Mouse (Mus musculus): ENCODE results near the gene Pgap3. TPM values are rescaled to one million over a fixed set of nuclear protein-coding genes. Genes with fewer than 3 reads are reported as not detected.

The Pgap3 gene
- total RNA-seq, 2 experiments from 2014 or later, result 8.1 to 9.1 TPM

DNA sequence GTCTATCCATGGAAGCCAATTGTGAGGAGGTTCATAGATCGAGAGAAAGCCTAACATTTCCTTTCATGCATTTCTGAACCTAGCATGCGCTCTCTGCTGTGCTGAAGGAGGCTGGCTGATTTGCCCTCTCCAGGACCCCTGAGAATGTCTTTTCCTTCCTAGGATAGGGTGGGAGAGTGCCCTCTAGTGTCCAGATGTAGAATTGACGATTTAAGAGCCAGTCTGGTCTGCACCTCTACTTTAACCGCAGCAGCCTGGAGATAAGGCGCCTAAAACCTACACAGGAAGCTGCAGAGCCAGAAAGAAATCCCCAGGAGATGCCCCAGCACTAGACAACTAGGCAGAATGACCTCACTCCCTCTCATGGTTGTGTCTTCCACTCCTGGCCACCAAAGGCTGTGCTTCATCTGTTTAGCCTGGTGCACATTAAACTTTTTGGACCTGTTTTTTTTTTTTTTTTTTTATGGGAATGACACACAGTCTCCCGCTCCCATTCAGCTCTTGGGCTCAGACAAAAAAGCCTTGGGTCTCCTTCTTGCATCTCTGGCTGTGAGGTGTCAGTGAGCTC is 44.5 kb downstream of the Pgap3 start:
- DNase-seq, result peak; percentile 47 to 75

DNA sequence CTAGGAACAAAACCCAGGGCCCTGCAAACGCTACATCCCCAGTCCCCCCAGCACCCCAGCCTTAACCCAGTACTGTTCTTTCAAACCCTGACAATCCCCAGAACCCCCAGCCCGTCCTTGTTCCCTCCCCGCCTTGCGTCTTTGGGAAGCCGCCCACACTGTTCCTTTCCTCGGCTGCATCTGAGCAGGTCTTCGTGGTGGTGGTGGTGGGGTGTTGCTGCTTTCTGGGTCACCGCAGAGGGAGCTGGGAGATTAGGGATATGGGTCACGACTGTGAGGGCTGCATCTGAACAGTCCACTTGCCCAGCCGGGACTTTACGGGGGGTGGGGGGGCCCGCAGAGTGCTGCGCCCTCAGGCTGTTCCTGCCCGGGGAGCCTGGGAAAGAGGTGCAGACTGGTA is 45.8 kb downstream of the Pgap3 start:
- no peak for DNase-seq

DNA sequence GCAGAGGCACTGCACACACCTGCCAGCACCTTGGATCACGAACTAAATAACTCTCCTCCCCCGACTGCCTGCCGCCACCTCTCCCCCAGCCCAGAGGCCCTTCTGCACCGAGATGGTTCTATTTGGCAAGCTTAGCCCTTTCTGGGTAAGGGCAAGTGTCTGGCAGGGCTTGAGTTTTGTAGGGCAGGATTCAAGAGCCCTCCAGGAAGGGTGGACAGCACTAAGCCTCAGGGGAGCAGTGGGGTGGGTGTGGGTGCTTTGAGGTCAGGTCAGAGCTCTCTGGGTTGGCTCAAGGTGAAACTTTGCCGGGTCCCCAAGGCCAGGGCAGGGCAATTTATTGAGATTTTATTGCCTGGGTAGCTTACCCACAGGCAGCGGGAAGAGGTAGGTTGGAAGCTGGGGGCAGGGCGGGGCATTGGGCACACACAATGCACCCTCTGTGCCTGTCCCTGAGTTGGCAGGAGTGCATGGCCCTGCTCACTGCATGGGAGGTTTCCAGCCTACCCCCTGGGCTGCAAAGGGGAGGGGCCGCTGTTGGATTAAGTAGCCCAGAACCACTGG is 46.6 kb downstream of the Pgap3 start:
- DNase-seq, result no peak

DNA sequence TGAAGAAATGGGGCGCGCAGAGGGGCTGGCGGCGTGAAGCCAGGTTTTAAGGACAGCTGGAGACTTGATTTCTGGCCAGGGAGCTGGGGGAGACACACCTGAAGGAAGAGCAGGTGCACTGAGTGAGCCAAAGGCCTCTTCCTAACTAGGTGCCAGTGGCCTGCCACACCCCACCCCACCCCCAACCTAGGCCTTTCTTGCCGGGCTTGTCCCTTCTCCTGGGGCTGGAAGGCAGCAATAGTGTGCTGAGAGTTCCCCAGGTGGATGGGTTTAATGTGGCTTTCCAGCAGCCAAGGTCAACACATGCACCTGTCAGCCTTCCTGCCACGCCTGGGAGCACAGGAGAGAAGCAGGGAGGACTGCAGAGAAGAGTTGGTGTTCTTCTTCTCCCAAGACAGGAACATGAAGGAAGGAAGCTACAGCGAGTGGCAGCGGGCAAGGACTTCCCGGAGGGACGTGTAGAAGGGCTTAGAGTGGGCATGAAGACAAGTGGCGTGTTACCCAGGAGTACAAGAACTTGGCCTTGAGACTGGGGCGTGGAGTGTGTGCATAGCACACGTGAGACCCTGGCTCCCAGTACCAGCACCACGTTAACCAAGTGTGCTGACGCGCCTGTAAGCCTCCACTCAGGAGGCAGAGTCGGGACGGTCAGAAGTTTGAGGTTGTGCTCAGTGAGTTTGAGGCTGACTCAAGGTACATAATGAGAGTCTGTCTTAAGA is 47.9 kb downstream of the Pgap3 start:
- no peak for DNase-seq

DNA sequence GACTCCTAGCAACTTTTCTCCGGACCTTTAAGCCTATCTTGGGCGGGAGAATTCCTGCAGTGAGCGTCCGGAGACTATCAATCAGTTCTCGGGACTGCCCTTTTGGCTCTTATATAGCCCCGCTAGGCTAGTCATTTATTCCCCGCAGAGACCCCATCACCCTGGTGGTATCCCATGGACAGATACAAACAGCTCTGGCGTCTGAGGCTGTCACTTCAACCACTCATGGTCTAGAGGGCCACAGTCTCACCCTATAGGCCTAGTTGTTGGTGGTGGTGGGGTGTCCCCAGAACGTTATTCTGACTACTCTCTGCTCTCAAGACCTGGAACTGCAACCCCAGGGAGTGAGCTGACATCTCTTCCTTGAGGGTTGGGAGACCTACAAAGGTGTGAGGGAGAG is 51.0 kb downstream of the Pgap3 start:
- no peak for DNase-seq

DNA sequence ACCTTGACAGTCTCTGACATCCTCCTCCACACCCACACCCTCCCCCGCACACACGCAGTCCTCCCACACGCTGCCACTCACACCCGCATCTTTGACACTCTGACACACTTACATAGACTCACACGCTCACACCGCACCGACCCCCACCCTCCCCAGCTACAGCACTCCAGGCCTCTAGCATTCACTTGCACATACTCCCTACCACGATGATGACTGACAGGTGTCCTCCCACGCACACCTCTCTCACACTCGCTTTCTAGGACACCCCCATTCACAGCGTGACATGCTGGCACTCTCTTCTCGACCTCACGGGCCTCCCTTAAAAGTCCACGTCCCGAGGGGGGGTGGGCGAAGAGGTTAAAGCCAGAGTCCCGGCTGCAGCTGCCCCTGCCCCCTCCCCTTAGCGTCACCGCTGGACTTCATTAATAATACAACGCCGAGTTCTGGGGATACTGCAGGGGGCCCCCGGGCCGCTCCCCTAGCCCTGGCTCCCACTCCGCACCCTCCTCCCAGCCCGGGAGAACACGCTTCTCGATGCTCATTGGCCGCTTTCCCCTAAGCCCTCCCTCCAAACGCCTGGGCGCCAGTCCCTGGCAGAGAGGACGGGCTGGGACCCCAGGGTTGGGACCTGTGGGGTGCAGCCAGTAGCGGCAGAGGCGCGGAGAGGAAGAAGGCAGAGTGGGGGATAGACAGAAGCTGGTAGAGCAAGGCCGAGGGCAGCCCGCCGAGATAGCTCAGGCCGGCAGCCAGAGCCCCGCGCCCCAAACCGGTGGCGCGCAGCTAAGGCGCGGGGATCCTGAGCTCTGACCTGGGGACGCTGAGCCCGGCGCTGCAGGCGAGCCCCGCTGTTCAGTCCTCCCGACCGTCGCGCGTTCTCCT is 52.0 kb downstream of the Pgap3 start, which contains the start of gene Ppp1r1b:
Ppp1r1b (plus strand) TSS at position 322 of the 879 bp plus-strand sequence.
- peak; percentile 43 to 48 for DNase-seq

DNA sequence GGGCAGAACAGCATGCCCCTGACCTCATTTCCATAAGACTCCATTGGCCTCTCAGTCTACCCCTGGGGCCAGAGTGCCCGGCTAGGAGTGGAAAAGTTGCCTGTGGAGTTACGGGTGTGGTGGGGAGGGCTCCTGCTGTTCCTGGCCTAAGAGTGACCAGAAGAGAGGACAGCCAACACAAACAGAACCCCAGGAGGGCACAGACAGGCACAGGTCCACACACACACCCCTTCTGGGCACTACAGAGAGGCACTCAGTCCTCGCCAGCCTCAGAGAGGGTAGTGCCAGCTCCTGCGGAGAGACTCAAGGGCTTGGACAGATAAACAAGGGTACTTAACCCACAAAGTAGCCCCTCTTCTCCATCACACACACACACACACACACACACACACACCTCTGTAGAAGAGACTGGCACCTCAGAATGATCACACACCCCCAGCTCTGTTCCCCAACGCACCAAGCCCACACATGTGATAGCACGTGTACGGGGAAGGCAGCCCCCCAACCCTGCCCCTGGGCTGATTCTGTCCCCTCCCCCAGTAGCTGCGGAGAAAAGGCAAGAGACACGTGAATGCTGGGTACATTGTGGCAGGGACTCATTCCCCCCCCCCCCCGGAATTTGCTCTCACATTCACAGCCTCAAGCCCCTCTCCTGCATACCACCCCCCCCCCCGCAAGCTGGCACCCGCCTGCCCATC is 52.8 kb downstream of the Pgap3 start:
- DNase-seq, result no peak

DNA sequence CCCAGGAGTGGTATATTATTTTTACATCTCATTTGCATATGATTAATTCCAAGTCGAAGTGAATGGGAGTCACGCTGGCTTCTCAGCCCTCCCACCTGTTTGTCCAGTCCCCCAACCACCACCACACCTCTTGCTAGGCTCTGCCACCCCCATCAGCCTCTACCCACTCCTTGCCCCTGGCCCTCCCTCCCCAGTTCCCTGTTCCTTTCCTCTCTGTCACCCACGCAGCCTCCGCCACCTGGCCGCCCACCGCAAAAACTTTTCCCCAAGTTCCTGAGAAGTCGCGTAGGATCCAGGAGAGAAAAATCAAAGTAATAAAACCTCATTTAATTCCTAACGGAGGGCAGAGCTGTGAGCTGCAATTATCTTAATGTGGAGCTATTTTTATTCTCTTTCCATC is 54.1 kb downstream of the Pgap3 start:
- DNase-seq, result no peak

DNA sequence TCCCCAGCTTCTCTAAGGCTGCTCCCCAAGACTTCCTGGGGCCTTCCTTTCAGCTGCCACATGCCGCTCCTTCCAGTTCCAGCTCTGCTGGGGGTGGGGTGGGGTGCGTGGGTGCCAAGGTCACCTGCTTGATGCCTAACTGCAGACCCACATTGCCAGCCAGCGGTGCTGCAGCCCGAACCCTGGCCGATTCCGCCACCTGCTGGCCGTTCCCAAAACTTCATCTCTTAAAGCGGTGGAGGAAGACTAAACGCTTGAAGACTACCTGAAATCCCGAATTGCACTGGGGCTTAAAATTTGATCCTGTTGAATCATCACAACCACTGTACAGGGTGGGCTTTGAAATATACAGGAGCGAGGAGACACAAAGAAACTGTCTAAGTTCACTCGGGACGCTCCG is 55.0 kb downstream of the Pgap3 start:
- peak; percentile 63 to 89 for DNase-seq

DNA sequence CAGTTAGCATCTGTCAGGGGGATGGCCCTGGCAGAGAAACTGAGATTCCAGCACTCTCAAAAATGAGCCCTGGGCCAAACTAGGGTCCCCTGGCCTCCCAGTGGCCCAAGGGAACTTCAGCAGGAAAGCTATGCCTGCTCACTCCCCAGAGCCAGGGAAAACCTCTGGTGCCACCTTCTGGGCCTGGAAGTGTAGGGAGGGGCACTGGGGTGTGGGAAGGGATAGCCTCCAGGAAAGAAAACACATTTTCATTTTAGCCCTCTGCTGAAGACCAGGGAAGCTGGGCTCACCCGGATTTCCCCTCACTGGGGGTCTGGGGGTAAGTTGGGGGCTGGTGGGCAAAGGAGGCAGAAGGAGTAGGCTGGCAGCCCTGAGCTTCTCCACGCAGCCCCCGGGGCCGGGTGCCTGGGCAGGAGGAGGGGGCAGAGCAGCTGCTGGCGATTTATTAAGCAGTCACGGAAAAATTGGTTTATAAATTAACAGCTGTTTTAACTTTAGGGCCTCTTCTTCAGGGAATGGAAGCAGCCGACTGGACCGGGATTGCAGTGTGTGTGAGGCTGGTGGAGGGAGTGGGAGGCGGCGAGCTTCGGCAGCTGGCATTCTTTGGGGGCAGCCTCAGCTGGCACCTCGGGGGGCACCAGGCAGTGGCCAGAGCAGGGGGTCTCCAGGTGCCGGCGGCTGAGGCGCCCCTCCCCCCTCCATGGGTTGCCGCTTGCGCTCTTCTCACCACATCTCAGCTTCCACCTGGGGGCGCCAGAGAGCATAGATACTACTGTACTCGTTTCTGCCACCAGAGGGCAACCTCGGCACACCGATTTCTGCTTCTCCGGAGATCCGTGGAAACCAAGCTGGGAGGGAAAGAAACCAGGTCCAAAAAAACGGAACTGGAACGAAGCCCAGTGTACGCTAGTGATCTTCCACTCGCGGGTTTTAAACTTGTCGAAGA is 58.0 kb downstream of the Pgap3 start:
- peak; percentile 91 to 99 for DNase-seq

DNA sequence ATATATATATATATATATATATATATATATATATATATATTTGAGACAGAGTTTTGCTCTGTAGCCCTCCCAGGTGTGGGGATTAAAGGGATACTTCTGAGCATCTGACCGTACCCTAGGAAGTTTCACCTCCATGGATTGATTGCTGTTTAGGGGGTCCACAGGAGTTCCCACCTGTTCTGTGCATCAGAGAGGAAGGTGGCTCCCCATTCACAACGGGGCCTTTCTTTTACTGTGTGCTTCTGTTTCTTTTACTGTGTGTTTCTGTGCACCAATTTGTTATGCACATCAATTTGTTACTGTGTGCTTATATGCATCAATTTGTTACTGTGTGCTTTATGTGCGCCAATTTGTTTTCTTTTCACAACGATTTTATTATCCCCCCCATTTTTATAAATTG is 59.1 kb downstream of the Pgap3 start:
- no peak for DNase-seq

DNA sequence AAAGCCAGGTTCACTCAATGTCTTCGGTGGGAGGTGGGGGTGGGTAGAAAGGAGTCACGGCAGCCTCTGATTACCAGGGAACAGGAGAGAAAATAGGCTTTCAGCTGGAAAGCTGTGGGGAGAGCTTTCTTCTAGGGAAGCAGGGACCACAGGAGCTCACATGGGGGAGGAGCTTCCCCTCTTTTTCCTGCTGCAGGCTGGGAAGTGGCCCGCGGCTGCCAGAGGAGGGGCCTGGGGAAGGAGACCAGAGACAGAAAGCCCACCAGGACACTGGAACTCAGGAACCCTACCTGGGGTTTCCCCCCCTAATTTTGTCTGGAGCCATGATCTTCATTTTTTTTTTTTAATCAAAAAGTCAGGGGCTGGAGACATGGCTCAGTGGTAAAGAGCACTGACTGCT is 59.7 kb downstream of the Pgap3 start:
- no peak for DNase-seq

DNA sequence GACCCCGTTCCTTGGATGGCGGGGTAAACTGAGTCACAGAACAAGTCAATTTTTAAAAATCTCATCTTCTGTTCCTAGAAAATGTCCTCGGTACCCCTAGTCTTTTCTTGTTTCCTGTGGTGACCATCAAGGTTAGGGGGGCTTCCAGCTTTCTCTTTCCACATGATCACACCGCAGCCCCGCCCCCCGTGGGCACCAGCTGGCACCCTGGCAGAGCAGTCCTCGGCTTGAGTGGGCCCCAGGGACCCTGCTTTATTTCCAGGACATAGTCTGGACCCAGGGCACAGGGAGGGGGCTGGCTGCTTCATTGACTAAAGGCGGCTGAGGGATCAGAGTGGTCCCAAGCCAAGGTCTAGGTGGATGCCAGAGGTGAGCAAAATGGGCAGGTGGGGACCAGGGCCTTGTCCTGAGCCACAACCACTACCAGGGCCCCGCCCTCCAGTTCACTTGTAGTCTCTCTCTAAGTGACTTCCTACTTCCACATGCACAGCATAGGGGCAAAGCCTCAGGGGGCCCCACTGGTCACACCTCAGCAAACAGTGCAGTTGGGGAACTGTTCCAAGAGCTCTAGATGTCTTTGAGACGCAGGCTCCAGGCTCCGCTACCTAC is 60.5 kb downstream of the Pgap3 start:
- no peak for DNase-seq

DNA sequence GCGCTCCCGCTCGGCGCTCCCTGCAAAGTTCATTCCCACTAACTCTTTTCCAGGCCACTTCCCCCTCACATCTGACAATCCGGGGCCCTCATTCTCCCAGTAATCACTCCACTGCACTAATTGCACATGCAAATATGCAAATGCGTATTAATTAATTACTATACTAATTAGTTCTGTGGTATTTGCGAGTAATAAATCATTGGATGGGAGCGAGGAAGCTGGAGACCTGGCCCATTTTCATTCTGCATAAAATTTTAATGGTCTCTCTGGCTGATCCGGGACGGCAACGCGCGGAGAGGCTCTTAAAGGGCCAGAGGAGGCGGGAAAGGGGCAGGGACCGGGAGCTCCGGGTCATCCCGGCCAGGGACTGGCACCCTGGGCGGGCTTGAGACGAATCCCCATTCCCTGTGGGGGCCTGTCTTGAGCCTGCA is 61.2 kb downstream of the Pgap3 start:
- peak in 1 of 2 experiments; percentile 42 for DNase-seq

Other genes starting within 250 kb of the Pgap3 start
- gene Med1, start 207.2 kb downstream of the Pgap3 start, total RNA-seq (2021), result 10 to 100 TPM; 37.3 to 39.0 TPM
- 10 to 100 TPM; 18.2 to 22.1 TPM for gene Cdk12, start 197.4 kb downstream of the Pgap3 start, total RNA-seq (2021)
- gene Neurod2, start 70.8 kb downstream of the Pgap3 start, total RNA-seq (2021), result not detected
- 1 to 10 TPM; 4.3 to 5.1 TPM for gene Ppp1r1b, start 52.1 kb downstream of the Pgap3 start, total RNA-seq (2021)
- gene Stard3, start 42.1 kb downstream of the Pgap3 start, total RNA-seq (2021), result 10 to 100 TPM; 15.8 to 20.6 TPM
- 1,000 to 10,000 TPM; 1,636 to 2,096 TPM for gene Tcap, start 16.7 kb downstream of the Pgap3 start, total RNA-seq (2021)
- under 1 TPM; 0.84 to 0.90 TPM for gene Pnmt, start 14.0 kb downstream of the Pgap3 start, total RNA-seq (2021)
- gene Erbb2, start 12.0 kb upstream of the Pgap3 start, total RNA-seq (2021), result 1 to 10 TPM; 5.6 to 5.9 TPM
- gene Mien1, start 38.5 kb upstream of the Pgap3 start, total RNA-seq (2021), result 10 to 100 TPM; 63.9 to 65.9 TPM
- gene Grb7, start 45.9 kb upstream of the Pgap3 start, total RNA-seq (2021), result under 1 TPM; 0.21 to 0.30 TPM
- gene Ikzf3, start 145.5 kb upstream of the Pgap3 start, total RNA-seq (2021), result 1 to 10 TPM in 1 of 2 experiments, under 1 TPM in 1; 0.89 to 5.0 TPM
- gene Zpbp2, start 150.6 kb upstream of the Pgap3 start, total RNA-seq (2021), result not detected
- 10 to 100 TPM; 42.6 to 47.5 TPM for gene Ormdl3, start 186.9 kb upstream of the Pgap3 start, total RNA-seq (2021)
- gene Lrrc3c, start 197.8 kb upstream of the Pgap3 start, total RNA-seq (2021), result not detected
- 10 to 100 TPM in 1 of 2 experiments, 1 to 10 TPM in 1; 6.6 to 10.4 TPM for gene Gm12355, start 225.2 kb upstream of the Pgap3 start, total RNA-seq (2021)
- 1 to 10 TPM; 3.0 to 3.1 TPM for gene Gsdma3, start 225.9 kb upstream of the Pgap3 start, total RNA-seq (2021)
- gene Gsdma2, start 246.3 kb upstream of the Pgap3 start, total RNA-seq (2021), result not detected